Mouse (Mus musculus): ENCODE measurements around the gene Gpr173. TPM values are rescaled to one million over a fixed set of nuclear protein-coding genes. Genes with fewer than 3 reads are reported as not detected.

The Gpr173 gene
- not detected for total RNA-seq (2023)

DNA sequence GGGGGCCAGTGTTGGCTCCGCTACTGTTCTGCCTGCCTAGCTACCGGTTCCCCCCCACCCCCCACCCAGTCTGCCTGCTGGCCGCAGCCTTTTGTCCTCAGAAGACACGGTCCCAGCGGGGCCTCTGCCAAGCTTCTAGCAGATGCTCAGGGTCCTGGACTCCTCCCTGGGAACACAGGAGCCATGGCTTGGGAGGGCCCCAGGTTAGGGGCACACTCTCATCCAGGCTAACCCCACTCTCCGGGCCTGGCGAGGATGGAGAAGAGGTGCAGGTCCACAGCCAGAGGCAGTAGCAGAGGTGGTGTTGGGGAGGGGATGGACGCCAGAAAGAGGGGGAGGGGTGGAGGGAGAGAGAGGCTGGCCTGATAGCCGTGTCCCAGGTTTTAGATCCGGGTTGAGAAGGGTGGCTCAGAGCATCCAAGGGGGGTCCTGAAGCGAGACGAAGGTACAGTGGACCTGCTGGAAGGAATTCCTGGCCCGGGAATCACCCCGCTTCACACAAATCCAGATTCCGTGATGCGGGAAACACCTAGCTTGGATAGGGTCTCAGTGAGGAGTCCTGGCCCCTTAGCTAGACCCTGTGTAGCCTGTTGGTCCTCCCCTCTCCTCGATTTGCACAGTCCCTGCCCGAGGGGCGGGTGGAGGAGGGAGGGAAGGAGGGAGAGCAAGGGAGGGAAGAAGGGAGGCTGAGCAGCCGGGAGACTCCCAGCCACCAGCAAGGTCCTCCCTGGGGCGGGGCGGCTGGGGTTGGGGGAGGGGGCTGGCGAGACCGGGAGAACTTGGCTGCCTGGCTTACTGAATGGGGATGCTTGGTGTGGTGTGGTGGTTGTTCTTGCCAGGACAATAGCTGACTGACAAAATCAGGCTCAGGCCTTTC is at the start of gene Gpr173:
Gpr173 (minus strand) TSS at position 308 of the 877 bp plus-strand sequence.

DNA sequence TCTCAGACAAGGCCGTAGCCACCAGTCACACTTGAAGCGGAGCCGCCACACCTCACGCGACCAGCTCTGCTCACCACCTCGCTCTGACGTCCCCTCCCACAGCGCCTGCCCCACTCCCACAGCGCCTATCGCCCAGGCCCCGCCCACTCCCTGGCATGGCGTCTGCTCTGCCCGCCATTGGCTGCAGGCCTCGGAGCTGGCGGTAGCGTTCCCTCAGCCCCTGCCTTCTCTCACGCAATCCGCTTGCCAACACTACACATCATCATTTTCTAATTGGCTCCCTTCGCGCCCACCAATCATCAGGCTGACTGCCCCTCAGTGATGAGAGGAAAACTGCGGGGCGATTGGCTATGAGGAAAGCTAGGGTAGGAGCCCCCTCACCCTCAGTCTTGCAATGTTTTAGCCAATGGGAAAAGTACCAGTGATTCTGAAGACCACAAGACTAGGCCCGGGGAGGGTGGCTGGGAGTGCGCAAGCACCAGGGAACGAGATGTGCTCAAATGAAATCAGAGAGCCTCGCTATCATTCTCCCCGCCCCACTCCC is 26.1 kb downstream of the Gpr173 start, which contains the start of gene Tspyl2:
Tspyl2 (minus strand) TSS at position 68 of the 544 bp plus-strand sequence.

DNA sequence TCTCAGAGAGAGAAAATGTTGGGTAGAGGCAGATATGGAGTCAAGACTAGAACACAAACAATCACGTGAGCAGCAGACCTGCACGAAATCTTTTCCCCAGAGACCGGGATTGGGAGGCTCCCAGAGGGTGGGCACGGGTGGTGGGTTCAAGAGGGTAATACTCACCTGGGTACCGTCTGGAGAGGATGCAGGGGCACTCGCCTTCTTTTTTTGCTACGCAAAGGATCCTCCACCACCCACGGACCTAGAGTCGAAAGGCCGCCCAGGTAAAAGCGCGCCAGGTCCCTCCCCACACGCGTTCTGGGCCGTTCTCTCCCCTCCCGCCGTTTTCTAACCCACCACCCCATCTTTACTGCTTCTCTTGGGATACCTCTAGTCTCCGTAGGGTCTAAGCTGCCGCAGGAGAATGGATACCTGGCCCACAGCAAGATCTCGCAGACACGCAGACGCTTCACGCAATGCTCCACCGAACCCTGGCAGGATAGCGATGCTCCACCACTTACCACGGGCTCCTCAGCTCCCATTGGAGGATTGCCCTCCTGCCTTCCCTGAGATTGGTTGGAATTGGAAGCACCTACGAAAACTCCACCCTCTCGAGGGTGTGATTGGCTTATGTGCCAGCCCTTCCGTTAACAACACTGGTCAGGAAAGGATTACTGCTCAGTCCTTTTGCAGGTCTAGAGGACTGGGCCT is 41.4 kb downstream of the Gpr173 start, which contains the start of gene Kantr:
Kantr (minus strand) TSS at position 500 of the 693 bp plus-strand sequence.

Other genes starting within 250 kb of the Gpr173 start
- gene Iqsec2, start 224.4 kb downstream of the Gpr173 start, total RNA-seq (2023) = 1 to 10 TPM in 1 of 2 experiments, under 1 TPM in 1; 0.32 to 1.1 TPM
- 100 to 1,000 TPM in 1 of 2 experiments, 10 to 100 TPM in 1; 91.0 to 135 TPM for gene Kdm5c, start 135.7 kb downstream of the Gpr173 start, total RNA-seq (2023)
- gene Kantr, start 41.2 kb downstream of the Gpr173 start, total RNA-seq (2023) = 10 to 100 TPM; 21.2 to 21.9 TPM
- 10 to 100 TPM; 63.4 to 78.7 TPM for gene Tspyl2, start 26.3 kb downstream of the Gpr173 start, total RNA-seq (2023)
- not detected for gene Cldn34a, start 194.6 kb upstream of the Gpr173 start, total RNA-seq (2023)